Mouse (Mus musculus) midbrain, embryonic 11.5 days (tissue): Measurements from ENCODE around the gene Lztfl1. TPM values are rescaled to one million over a fixed set of nuclear protein-coding genes. Genes with fewer than 3 reads are reported as not detected.

ENCODE experiments used
- ATAC-seq: fragments of 200-750 bp; cut with Nextera tagmentation; 2 replicates; pipeline ENCODE4 v1.8.0; 2017; ENCODE audit warnings: moderate TSS enrichment, moderate library complexity; ENCODE audit not compliant: low FRiP score
- DNase-seq: peaks from one replicate; pipeline ENCODE4 v3.0.0; 2015; ENCODE audit warnings: low spot score; ENCODE audit errors: missing footprints
- H3K27ac ChIP-seq: fragments of 300-500 bp; sonication (generic); 2 replicates; pipeline ENCODE4 v1.5.1; 2014; ENCODE audit warnings: low read depth, low read length
- H3K27me3 ChIP-seq: fragments of 300-500 bp; sonication (generic); 2 replicates; pipeline ENCODE4 v1.6.1; 2014; ENCODE audit warnings: mild to moderate bottlenecking, low read length, moderate library complexity, mixed read lengths; ENCODE audit not compliant: control insufficient read depth, insufficient read depth
- H3K36me3 ChIP-seq: fragments of 300-500 bp; sonication (generic); 2 replicates; pipeline ENCODE4 v1.6.1; 2014; ENCODE audit warnings: mild to moderate bottlenecking, low read length, moderate library complexity, mixed read lengths; ENCODE audit not compliant: control insufficient read depth, insufficient read depth
- H3K4me1 ChIP-seq: fragments of 300-500 bp; sonication (generic); 2 replicates; pipeline ENCODE4 v1.6.1; 2014; ENCODE audit warnings: low read length; ENCODE audit not compliant: control insufficient read depth, insufficient read depth
- H3K4me2 ChIP-seq: fragments of 300-500 bp; sonication (generic); 2 replicates; pipeline ENCODE4 v1.6.1; 2014; ENCODE audit warnings: mild to moderate bottlenecking, moderate library complexity
- H3K4me3 ChIP-seq: fragments of 300-500 bp; sonication (generic); 2 replicates; pipeline ENCODE4 v1.5.1; 2014; ENCODE audit warnings: low read depth, low read length
- H3K9ac ChIP-seq: fragments of 300-500 bp; sonication (generic); 2 replicates; pipeline ENCODE4 v1.6.1; 2014; ENCODE audit warnings: low read length
- H3K9me3 ChIP-seq: fragments of 300-500 bp; sonication (generic); 2 replicates; pipeline ENCODE4 v1.6.1; 2016; ENCODE audit warnings: low read length; ENCODE audit not compliant: control insufficient read depth
- WGBS: fragments of 180-500 bp; shearing (Covaris S2); extraction: QIAGEN DNeasy Blood & Tissue Kit; methylation state at CpG from one replicate; pipeline ENCODE4 v1.1.7; 2014; 5-methylcytosine and 5-hydroxymethylcytosine counted together
- polyA plus RNA-seq: library from polyadenylated mRNA; unstranded; fragments of >200 nt; fragmentation: Nextera tagmentation; extraction: Ambion mirVana; gene quantifications from 2 replicates; pipeline ENCODE4 v1.2.1, GENCODE M21; 2014

The Lztfl1 gene
- polyA plus RNA-seq, result 50.6 and 58.4 TPM in 2 replicates

GRCm38 (mm10) chr9:123717186-123718008 is at the start of gene Lztfl1:
TSS of gene Lztfl1 (minus strand) at chr9:123717697.
- H3K9ac ChIP-seq, result peak within 1 kb of the TSS; percentile 75

GRCm38 (mm10) chr9:123766996-123767395 is 49.5 kb upstream of the Lztfl1 start:
- no peaks in the 10 kb centered on the region for H3K9me3 ChIP-seq
- no peaks in the 10 kb centered on the region for H3K36me3 ChIP-seq
- no peak for ATAC-seq
- no peak overlapping the region for H3K4me3 ChIP-seq
- no peak overlapping the region for H3K4me2 ChIP-seq
- WGBS, result 77% methylated on average over 3 of the region's 3 CpGs
- H3K4me1 ChIP-seq, result no peaks in the 10 kb centered on the region
- no peak overlapping the region for H3K9ac ChIP-seq
- H3K27me3 ChIP-seq, result no peaks in the 10 kb centered on the region
- H3K27ac ChIP-seq, result no peak overlapping the region
- no peak for DNase-seq

More at GRCm38 (mm10) chr9:123717186-123718008, at the start of gene Lztfl1:
- H3K4me1 ChIP-seq, result peaks cover 4% of the 10 kb centered on the region
- H3K9me3 ChIP-seq, result no peaks in the 10 kb centered on the region
- H3K27ac ChIP-seq, result no peak within 1 kb of the TSS
- WGBS, result under 1% methylated on average over 55 of the region's 55 CpGs
- H3K4me3 ChIP-seq, result peak within 1 kb of the TSS; percentile 59
- H3K36me3 ChIP-seq, result no peaks in the 10 kb centered on the region
- ATAC-seq (peak; percentile 99), DNase-seq (peak; percentile 99)
- H3K27me3 ChIP-seq, result no peaks in the 10 kb centered on the region
- peak within 1 kb of the TSS; percentile 77 for H3K4me2 ChIP-seq

GRCm38 (mm10) chr9:123763771-123764170 is 46.3 kb upstream of the Lztfl1 start:
- no peaks in the 10 kb centered on the region for H3K27me3 ChIP-seq
- H3K27ac ChIP-seq, result no peak overlapping the region
- ATAC-seq, result no peak

GRCm38 (mm10) chr9:123762886-123763285 is 45.4 kb upstream of the Lztfl1 start:
- no peak for ATAC-seq
- Histone ChIP-seq H3K9me3 (no peaks in the 10 kb centered on the region), H3K4me2 (no peak overlapping the region), H3K27ac (no peak overlapping the region), H3K27me3 (no peaks in the 10 kb centered on the region), H3K9ac (no peak overlapping the region), H3K4me3 (no peak overlapping the region), H3K4me1 (no peaks in the 10 kb centered on the region), H3K36me3 (no peaks in the 10 kb centered on the region)
- 86% methylated on average over 4 of the region's 4 CpGs for WGBS
- no peak for DNase-seq

More at GRCm38 (mm10) chr9:123763771-123764170, 46.3 kb upstream of the Lztfl1 start:
- no peak for DNase-seq
- Histone ChIP-seq H3K36me3 (no peaks in the 10 kb centered on the region), H3K4me1 (no peaks in the 10 kb centered on the region), H3K9me3 (no peaks in the 10 kb centered on the region), H3K9ac (no peak overlapping the region), H3K4me3 (no peak overlapping the region), H3K4me2 (no peak overlapping the region)
- WGBS, result 80% methylated on average over 3 of the region's 3 CpGs

- no peak overlapping the region for H3K27ac ChIP-seq
- no peaks in the 10 kb centered on the region for H3K27me3 ChIP-seq
- no peak overlapping the region for H3K9ac ChIP-seq
- H3K4me3 ChIP-seq, result no peak overlapping the region
- no peaks in the 10 kb centered on the region for H3K4me1 ChIP-seq
- no peaks in the 10 kb centered on the region for H3K9me3 ChIP-seq
- ATAC-seq, result no peak
- whole genome bisulfite sequencing, result 85% methylated on average over 3 of the region's 3 CpGs
- H3K4me2 ChIP-seq, result no peak overlapping the region
- no peak for DNase-seq
- H3K36me3 ChIP-seq, result no peaks in the 10 kb centered on the region
Observed at GRCm38 (mm10) chr9:123760806-123761205, 43.3 kb upstream of the Lztfl1 start.

GRCm38 (mm10) chr9:123758645-123759044 is 41.1 kb upstream of the Lztfl1 start:
- H3K27me3 ChIP-seq, result no peaks in the 10 kb centered on the region
- DNase-seq (no peak), ATAC-seq (no peak)
- H3K36me3 ChIP-seq, result no peaks in the 10 kb centered on the region
- no peak overlapping the region for H3K9ac ChIP-seq
- no peaks in the 10 kb centered on the region for H3K4me1 ChIP-seq
- 80% methylated on average over 4 of the region's 4 CpGs for WGBS
- no peaks in the 10 kb centered on the region for H3K9me3 ChIP-seq
- no peak overlapping the region for H3K4me2 ChIP-seq
- H3K4me3 ChIP-seq, result no peak overlapping the region
- no peak overlapping the region for H3K27ac ChIP-seq

GRCm38 (mm10) chr9:123758156-123758555 is 40.7 kb upstream of the Lztfl1 start:
- no peak overlapping the region for H3K4me2 ChIP-seq
- H3K4me1 ChIP-seq, result no peaks in the 10 kb centered on the region
- no peaks in the 10 kb centered on the region for H3K9me3 ChIP-seq
- DNase-seq (no peak), ATAC-seq (no peak)
- no peak overlapping the region for H3K4me3 ChIP-seq
- no peaks in the 10 kb centered on the region for H3K27me3 ChIP-seq
- no peak overlapping the region for H3K27ac ChIP-seq
- 78% methylated on average over 1 of the region's 1 CpGs for WGBS
- H3K36me3 ChIP-seq, result no peaks in the 10 kb centered on the region
- H3K9ac ChIP-seq, result no peak overlapping the region

- ATAC-seq (no peak), DNase-seq (no peak)
- H3K27ac ChIP-seq, result no peak overlapping the region
- H3K9ac ChIP-seq, result no peak overlapping the region
- WGBS, result 62% methylated on average over 2 of the region's 2 CpGs
- H3K36me3 ChIP-seq, result no peaks in the 10 kb centered on the region
- H3K9me3 ChIP-seq, result no peaks in the 10 kb centered on the region
- H3K4me1 ChIP-seq, result no peaks in the 10 kb centered on the region
- H3K27me3 ChIP-seq, result no peaks in the 10 kb centered on the region
- no peak overlapping the region for H3K4me3 ChIP-seq
- H3K4me2 ChIP-seq, result no peak overlapping the region
Observed at GRCm38 (mm10) chr9:123757326-123757725, 39.8 kb upstream of the Lztfl1 start.

- 81% methylated on average over 3 of the region's 3 CpGs for WGBS
- H3K4me2 ChIP-seq, result no peak overlapping the region
- no peaks in the 10 kb centered on the region for H3K4me1 ChIP-seq
- H3K9ac ChIP-seq, result no peak overlapping the region
- DNase-seq (no peak), ATAC-seq (no peak)
- no peak overlapping the region for H3K27ac ChIP-seq
- H3K36me3 ChIP-seq, result no peaks in the 10 kb centered on the region
- no peaks in the 10 kb centered on the region for H3K27me3 ChIP-seq
- no peaks in the 10 kb centered on the region for H3K9me3 ChIP-seq
- H3K4me3 ChIP-seq, result no peak overlapping the region
Observed at GRCm38 (mm10) chr9:123756752-123757151, 39.3 kb upstream of the Lztfl1 start.
